Mouse (Mus musculus): ENCODE data around the gene Traf1. TPM values are rescaled to one million over a fixed set of nuclear protein-coding genes. Genes with fewer than 3 reads are reported as not detected.

The Traf1 gene
- polyA plus RNA-seq, 1 experiment, result 1.8 TPM

- H3ac ChIP-seq (ENCODE audit: control insufficient read depth, insufficient read length, low read depth), result no peak overlapping the region
- no peaks in the 10 kb centered on the region for H3K79me2 ChIP-seq (ENCODE audit: control insufficient read depth, insufficient read depth)
- TF ChIP-seq MYOD1 (IDR thresholded peaks at IDR 0.05; ENCODE audit: control insufficient read depth, insufficient read length, low read depth), result no peak
- TF ChIP-seq MAX (IDR thresholded peaks at IDR 0.05), result no peak
- TF ChIP-seq USF1 (IDR thresholded peaks at IDR 0.05; ENCODE audit: low read depth), result no peak
- no peak for TF ChIP-seq FOSL1 (IDR thresholded peaks at IDR 0.05; ENCODE audit: insufficient read depth, low read length, poor library complexity, severe bottlenecking)
- TF ChIP-seq CEBPB (IDR thresholded peaks at IDR 0.05; ENCODE audit: low read depth), result no peak
- no peak for TF ChIP-seq CTCF (IDR thresholded peaks at IDR 0.05; ENCODE audit: control insufficient read depth, insufficient read depth, insufficient read length)
- no peak for TF ChIP-seq MYOG (IDR thresholded peaks at IDR 0.05; ENCODE audit: control insufficient read depth, extremely low read depth, insufficient read length)
- H3K79me3 ChIP-seq (ENCODE audit: low read depth), result no peaks in the 10 kb centered on the region
- no peaks in the 10 kb centered on the region for H3K27me3 ChIP-seq (ENCODE audit: control insufficient read depth, insufficient read depth, insufficient read length)
- H3K4me3 ChIP-seq (ENCODE audit: insufficient read depth, poor library complexity, severe bottlenecking), result no peak overlapping the region
- no peaks in the 10 kb centered on the region for H3K36me3 ChIP-seq (ENCODE audit: control insufficient read depth, insufficient read depth)
These were observed 639 bp upstream of the Traf1 start for GRCm38 (mm10) chr2:34962211-34962610.

- no peak overlapping the region for H3ac ChIP-seq (ENCODE audit: control insufficient read depth, insufficient read length, low read depth)
- H3K36me3 ChIP-seq (ENCODE audit: control insufficient read depth, insufficient read depth), result no peaks in the 10 kb centered on the region
- H3K4me3 ChIP-seq (ENCODE audit: insufficient read depth, poor library complexity, severe bottlenecking), result no peak overlapping the region
- H3K79me3 ChIP-seq (ENCODE audit: low read depth), result no peaks in the 10 kb centered on the region
- H3K27me3 ChIP-seq (ENCODE audit: control insufficient read depth, insufficient read depth, insufficient read length), result no peaks in the 10 kb centered on the region
- no peak for TF ChIP-seq MYOG (IDR thresholded peaks at IDR 0.05; ENCODE audit: control insufficient read depth, extremely low read depth, insufficient read length)
- TF ChIP-seq MYOD1 (IDR thresholded peaks at IDR 0.05; ENCODE audit: control insufficient read depth, insufficient read length, low read depth), result no peak
- H3K79me2 ChIP-seq (ENCODE audit: control insufficient read depth, insufficient read depth), result no peaks in the 10 kb centered on the region
These were observed 606 bp downstream of the Traf1 start for GRCm38 (mm10) chr2:34960966-34961365.

- Histone ChIP-seq H3K79me2 (ENCODE audit: control insufficient read depth, insufficient read depth) (no peaks in the 10 kb centered on the region), H3ac (ENCODE audit: control insufficient read depth, insufficient read length, low read depth) (no peak overlapping the region), H3K27me3 (ENCODE audit: control insufficient read depth, insufficient read depth, insufficient read length) (no peaks in the 10 kb centered on the region), H3K79me3 (ENCODE audit: low read depth) (no peaks in the 10 kb centered on the region), H3K36me3 (ENCODE audit: control insufficient read depth, insufficient read depth) (no peaks in the 10 kb centered on the region), H3K4me3 (ENCODE audit: insufficient read depth, poor library complexity, severe bottlenecking) (no peak overlapping the region)
- TF ChIP-seq FOSL1 (IDR thresholded peaks at IDR 0.05; ENCODE audit: insufficient read depth, low read length, poor library complexity, severe bottlenecking) (no peak), CTCF (IDR thresholded peaks at IDR 0.05; ENCODE audit: control insufficient read depth, insufficient read depth, insufficient read length) (no peak), MYOG (IDR thresholded peaks at IDR 0.05; ENCODE audit: control insufficient read depth, extremely low read depth, insufficient read length) (no peak)
These were observed 1.1 kb downstream of the Traf1 start for GRCm38 (mm10) chr2:34960466-34960865.

GRCm38 (mm10) chr2:34958582-34958981 lies 3.0 kb downstream of the Traf1 start:
- H3K36me3 ChIP-seq (ENCODE audit: control insufficient read depth, insufficient read depth), result no peaks in the 10 kb centered on the region
- no peaks in the 10 kb centered on the region for H3K27me3 ChIP-seq (ENCODE audit: control insufficient read depth, insufficient read depth, insufficient read length)
- TF ChIP-seq MYOD1 (IDR thresholded peaks at IDR 0.05; ENCODE audit: control insufficient read depth, insufficient read length, low read depth) (no peak), CEBPB (IDR thresholded peaks at IDR 0.05; ENCODE audit: low read depth) (no peak), MYOG (IDR thresholded peaks at IDR 0.05; ENCODE audit: control insufficient read depth, extremely low read depth, insufficient read length) (no peak), MAX (IDR thresholded peaks at IDR 0.05) (no peak), CTCF (IDR thresholded peaks at IDR 0.05; ENCODE audit: control insufficient read depth, insufficient read depth, insufficient read length) (no peak), USF1 (IDR thresholded peaks at IDR 0.05; ENCODE audit: low read depth) (no peak), FOSL1 (IDR thresholded peaks at IDR 0.05; ENCODE audit: insufficient read depth, low read length, poor library complexity, severe bottlenecking) (no peak)
- H3ac ChIP-seq (ENCODE audit: control insufficient read depth, insufficient read length, low read depth), result no peak overlapping the region
- H3K4me3 ChIP-seq (ENCODE audit: insufficient read depth, poor library complexity, severe bottlenecking), result no peak overlapping the region
- H3K79me3 ChIP-seq (ENCODE audit: low read depth), result no peaks in the 10 kb centered on the region
- H3K79me2 ChIP-seq (ENCODE audit: control insufficient read depth, insufficient read depth), result no peaks in the 10 kb centered on the region

- Histone ChIP-seq H3K79me2 (ENCODE audit: control insufficient read depth, insufficient read depth) (no peaks in the 10 kb centered on the region), H3ac (ENCODE audit: control insufficient read depth, insufficient read length, low read depth) (no peak overlapping the region), H3K36me3 (ENCODE audit: control insufficient read depth, insufficient read depth) (no peaks in the 10 kb centered on the region), H3K79me3 (ENCODE audit: low read depth) (no peaks in the 10 kb centered on the region), H3K27me3 (ENCODE audit: control insufficient read depth, insufficient read depth, insufficient read length) (no peaks in the 10 kb centered on the region), H3K4me3 (ENCODE audit: insufficient read depth, poor library complexity, severe bottlenecking) (no peak overlapping the region)
- TF ChIP-seq USF1 (IDR thresholded peaks at IDR 0.05; ENCODE audit: low read depth) (no peak), CTCF (IDR thresholded peaks at IDR 0.05; ENCODE audit: control insufficient read depth, insufficient read depth, insufficient read length) (no peak), MYOD1 (IDR thresholded peaks at IDR 0.05; ENCODE audit: control insufficient read depth, insufficient read length, low read depth) (no peak), FOSL1 (IDR thresholded peaks at IDR 0.05; ENCODE audit: insufficient read depth, low read length, poor library complexity, severe bottlenecking) (no peak), MAX (IDR thresholded peaks at IDR 0.05) (no peak), MYOG (IDR thresholded peaks at IDR 0.05; ENCODE audit: control insufficient read depth, extremely low read depth, insufficient read length) (no peak), CEBPB (IDR thresholded peaks at IDR 0.05; ENCODE audit: low read depth) (no peak)
These were observed 3.5 kb downstream of the Traf1 start for GRCm38 (mm10) chr2:34958036-34958435.

GRCm38 (mm10) chr2:34957405-34957804 lies 4.2 kb downstream of the Traf1 start:
- Histone ChIP-seq H3K36me3 (ENCODE audit: control insufficient read depth, insufficient read depth) (no peaks in the 10 kb centered on the region), H3K27me3 (ENCODE audit: control insufficient read depth, insufficient read depth, insufficient read length) (no peaks in the 10 kb centered on the region), H3ac (ENCODE audit: control insufficient read depth, insufficient read length, low read depth) (no peak overlapping the region), H3K79me2 (ENCODE audit: control insufficient read depth, insufficient read depth) (no peaks in the 10 kb centered on the region), H3K79me3 (ENCODE audit: low read depth) (no peaks in the 10 kb centered on the region), H3K4me3 (ENCODE audit: insufficient read depth, poor library complexity, severe bottlenecking) (no peak overlapping the region)
- TF ChIP-seq MYOG (IDR thresholded peaks at IDR 0.05; ENCODE audit: control insufficient read depth, extremely low read depth, insufficient read length), result no peak
- no peak for TF ChIP-seq USF1 (IDR thresholded peaks at IDR 0.05; ENCODE audit: low read depth)
- no peak for TF ChIP-seq MAX (IDR thresholded peaks at IDR 0.05)
- TF ChIP-seq FOSL1 (IDR thresholded peaks at IDR 0.05; ENCODE audit: insufficient read depth, low read length, poor library complexity, severe bottlenecking), result no peak
- no peak for TF ChIP-seq CTCF (IDR thresholded peaks at IDR 0.05; ENCODE audit: control insufficient read depth, insufficient read depth, insufficient read length)
- TF ChIP-seq CEBPB (IDR thresholded peaks at IDR 0.05; ENCODE audit: low read depth), result no peak
- TF ChIP-seq MYOD1 (IDR thresholded peaks at IDR 0.05; ENCODE audit: control insufficient read depth, insufficient read length, low read depth), result no peak

All from C2C12 (cell line).